Mouse (Mus musculus): Measurements from ENCODE around the gene Brd4.

- TF ChIP-seq CTCF (IDR thresholded peaks at IDR 0.05; ENCODE audit: borderline replicate concordance, control insufficient read depth, extremely low read depth, insufficient read depth, low read length, poor library complexity) (no peak), POLR2A (IDR thresholded peaks at IDR 0.05; ENCODE audit: control insufficient read depth, extremely low read depth, insufficient read depth, low read length, poor library complexity) (no peak)
These were observed 32.6 kb downstream of the Brd4 start for GRCm38 (mm10) chr17:32251827-32252470.
